Mouse (Mus musculus): ENCODE results near the gene Cavin4. TPM values are rescaled to one million over a fixed set of nuclear protein-coding genes. Genes with fewer than 3 reads are reported as not detected.

Gene Cavin4
- 100 to 1,000 TPM; 105 to 112 TPM for total RNA-seq (2021)

DNA sequence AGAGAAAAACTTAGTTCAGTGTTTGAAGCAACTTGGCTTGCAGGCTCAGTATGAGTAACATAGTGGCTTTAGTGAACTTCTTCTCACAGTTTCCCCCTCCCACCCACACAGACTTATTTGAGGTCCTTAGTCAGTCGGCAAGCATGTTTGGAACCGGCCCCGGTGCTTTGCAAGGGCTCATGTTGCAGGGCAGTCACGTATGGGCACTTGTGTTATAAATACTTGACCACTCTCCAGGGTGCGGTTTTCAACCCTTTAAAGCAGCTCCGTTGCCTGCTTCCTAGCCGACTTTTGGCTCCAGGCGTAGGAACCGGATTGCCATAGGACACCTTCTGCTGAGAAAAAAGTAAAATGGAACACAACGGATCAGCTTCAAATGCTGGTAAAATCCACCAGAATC lies at the start of gene Cavin4:
TSS of gene Cavin4 (plus strand) at position 244 of the 400 bp plus-strand sequence.
- intact Hi-C loops (cut with DNase I) = no loop called here
- peak; percentile 5 for DNase-seq (ENCODE audit: low spot score)

- intact Hi-C loops (cut with DNase I) = no loop called here
- no peak for DNase-seq (ENCODE audit: low spot score)
Measured at GRCm38 (mm10) chr4:48615483-48615882, 47.8 kb upstream of the Cavin4 start.

GRCm38 (mm10) chr4:48617201-48617600 lies 46.1 kb upstream of the Cavin4 start:
- intact Hi-C loops (cut with DNase I) = no loop called here
- DNase-seq (ENCODE audit: low spot score) = no peak

- intact Hi-C loops (cut with DNase I) = no loop called here
- DNase-seq (ENCODE audit: low spot score) = no peak
Measured at GRCm38 (mm10) chr4:48620121-48620520, 43.2 kb upstream of the Cavin4 start.

GRCm38 (mm10) chr4:48622246-48622645 lies 41.1 kb upstream of the Cavin4 start:
- intact Hi-C loops (cut with DNase I) = no loop called here
- DNase-seq (ENCODE audit: low spot score) = no peak

- intact Hi-C loops (cut with DNase I) = no loop called here
- no peak for DNase-seq (ENCODE audit: low spot score)
Measured at GRCm38 (mm10) chr4:48622946-48623345, 40.4 kb upstream of the Cavin4 start.

- intact Hi-C loops (cut with DNase I) = no loop called here
- no peak for DNase-seq (ENCODE audit: low spot score)
Measured at GRCm38 (mm10) chr4:48624961-48625360, 38.4 kb upstream of the Cavin4 start.

GRCm38 (mm10) chr4:48625836-48626235 lies 37.5 kb upstream of the Cavin4 start:
- intact Hi-C loops (cut with DNase I) = no loop called here
- DNase-seq (ENCODE audit: low spot score) = no peak

GRCm38 (mm10) chr4:48629445-48629844 lies 33.9 kb upstream of the Cavin4 start:
- intact Hi-C loops (cut with DNase I) = no loop called here
- no peak for DNase-seq (ENCODE audit: low spot score)

- DNase-seq (ENCODE audit: low spot score) = no peak
- intact Hi-C loops (cut with DNase I) = no loop called here
Measured at GRCm38 (mm10) chr4:48633529-48633928, 29.8 kb upstream of the Cavin4 start.

GRCm38 (mm10) chr4:48634058-48634457 lies 29.3 kb upstream of the Cavin4 start:
- intact Hi-C loops (cut with DNase I) = no loop called here
- no peak for DNase-seq (ENCODE audit: low spot score)

DNA sequence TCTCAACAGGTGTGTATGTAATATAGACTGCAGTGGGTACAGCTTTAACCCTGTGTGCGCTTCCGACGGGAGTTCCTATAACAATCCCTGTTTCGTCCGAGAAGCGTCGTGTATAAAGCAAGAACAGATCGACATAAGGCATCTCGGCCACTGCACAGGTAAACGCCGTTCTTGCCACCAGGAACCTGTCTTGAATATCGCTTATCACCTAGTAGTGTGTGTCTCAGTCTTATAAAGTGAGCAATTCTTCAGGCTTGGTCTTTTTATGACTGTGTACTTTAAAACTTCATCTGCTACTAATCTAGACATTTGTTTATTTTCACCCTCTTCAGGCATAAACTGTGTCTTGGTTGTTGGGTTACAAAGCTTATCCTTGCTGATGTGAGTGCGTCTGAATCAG lies 26.5 kb upstream of the Cavin4 start:
- DNase-seq (ENCODE audit: low spot score) = no peak
- intact Hi-C loops (cut with DNase I) = no loop called here

GRCm38 (mm10) chr4:48638132-48638531 lies 25.2 kb upstream of the Cavin4 start:
- no peak for DNase-seq (ENCODE audit: low spot score)
- intact Hi-C loops (cut with DNase I) = no loop called here

GRCm38 (mm10) chr4:48639503-48639902 lies 23.8 kb upstream of the Cavin4 start:
- no peak for DNase-seq (ENCODE audit: low spot score)
- intact Hi-C loops (cut with DNase I) = no loop called here

- no peak for DNase-seq (ENCODE audit: low spot score)
- intact Hi-C loops (cut with DNase I) = no loop called here
Measured at GRCm38 (mm10) chr4:48643801-48644200, 19.5 kb upstream of the Cavin4 start.

DNA sequence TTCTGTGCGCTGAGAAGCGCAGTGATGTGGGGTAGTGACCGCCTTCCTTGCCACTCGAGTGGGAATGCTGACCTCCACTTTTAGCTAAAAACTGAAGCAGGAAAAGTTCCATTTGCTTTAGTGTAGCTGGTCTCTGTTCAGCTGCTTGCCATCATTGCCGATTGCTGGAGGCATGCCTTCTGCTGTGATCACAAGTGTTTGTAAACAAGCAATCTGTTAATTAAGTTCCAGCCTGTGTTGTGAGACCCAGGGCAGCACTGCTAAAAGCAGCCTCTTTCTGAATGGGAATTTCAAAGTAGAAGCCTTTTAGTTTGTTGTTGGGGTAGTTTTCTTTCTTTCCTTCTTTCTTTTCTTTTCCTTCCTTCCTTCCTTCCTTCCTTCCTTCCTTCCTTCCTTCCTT lies 17.2 kb upstream of the Cavin4 start:
- intact Hi-C loops (cut with DNase I) = no loop called here
- DNase-seq (ENCODE audit: low spot score) = no peak

DNA sequence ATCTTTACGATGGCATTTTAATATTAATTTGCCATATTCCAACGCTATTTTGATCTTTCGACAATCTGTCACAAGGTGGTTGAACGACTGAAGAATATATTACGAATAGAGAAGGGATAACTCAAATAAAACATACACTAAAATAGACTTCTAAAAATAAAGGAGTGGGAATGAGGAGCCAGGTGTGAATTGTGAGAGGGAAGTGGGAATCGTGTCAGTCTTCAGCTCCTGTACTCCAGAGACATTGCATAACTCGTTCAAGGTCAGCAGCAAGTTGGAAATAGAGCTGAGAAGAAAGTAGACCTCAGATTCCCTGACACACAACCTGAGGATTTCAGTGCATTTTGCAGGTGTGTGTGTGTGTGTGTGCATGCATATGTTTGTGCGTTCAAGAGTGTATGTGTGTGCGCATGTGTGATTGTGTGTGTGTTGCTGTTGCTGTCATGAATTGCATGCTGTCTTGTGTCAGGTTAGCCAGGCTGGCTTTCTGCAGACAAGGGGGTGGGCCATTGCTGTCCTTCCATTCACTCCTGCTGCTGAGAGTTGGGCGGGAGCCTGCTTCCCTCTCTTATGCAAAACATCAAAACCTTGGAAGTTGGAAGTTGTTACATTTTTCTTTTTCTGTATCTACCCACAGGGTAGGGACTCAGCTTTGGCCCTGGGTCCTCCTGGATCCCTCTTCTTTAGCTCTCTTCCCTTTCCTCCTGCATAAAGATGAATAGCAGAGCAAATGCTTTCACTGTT lies 12.5 kb upstream of the Cavin4 start:
- intact Hi-C loops (cut with DNase I) = no loop called here
- no peak for DNase-seq (ENCODE audit: low spot score)

DNA sequence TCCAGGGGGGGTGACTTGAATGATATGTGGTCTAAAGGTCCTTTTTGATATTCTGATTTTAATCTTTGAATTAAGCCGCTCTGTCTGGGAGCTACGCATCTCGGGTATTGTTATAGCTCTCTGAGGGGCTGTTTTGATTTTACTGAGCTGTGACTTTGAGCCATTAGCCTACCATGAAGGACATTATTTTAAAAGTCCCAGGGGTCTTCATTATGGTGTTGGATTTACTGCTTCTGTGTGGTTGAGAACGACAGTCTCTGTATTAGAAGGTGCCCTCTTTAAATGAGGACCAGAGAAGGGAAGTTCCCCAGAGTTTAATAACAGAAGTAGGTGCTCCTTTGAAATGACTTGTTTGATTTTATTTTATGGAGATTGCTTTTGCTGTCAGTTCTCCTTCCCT lies 9.2 kb upstream of the Cavin4 start:
- DNase-seq (ENCODE audit: low spot score) = no peak
- intact Hi-C loops (cut with DNase I) = no loop called here

GRCm38 (mm10) chr4:48656530-48656929 lies 6.8 kb upstream of the Cavin4 start:
- DNase-seq (ENCODE audit: low spot score) = no peak
- intact Hi-C loops (cut with DNase I) = no loop called here

DNA sequence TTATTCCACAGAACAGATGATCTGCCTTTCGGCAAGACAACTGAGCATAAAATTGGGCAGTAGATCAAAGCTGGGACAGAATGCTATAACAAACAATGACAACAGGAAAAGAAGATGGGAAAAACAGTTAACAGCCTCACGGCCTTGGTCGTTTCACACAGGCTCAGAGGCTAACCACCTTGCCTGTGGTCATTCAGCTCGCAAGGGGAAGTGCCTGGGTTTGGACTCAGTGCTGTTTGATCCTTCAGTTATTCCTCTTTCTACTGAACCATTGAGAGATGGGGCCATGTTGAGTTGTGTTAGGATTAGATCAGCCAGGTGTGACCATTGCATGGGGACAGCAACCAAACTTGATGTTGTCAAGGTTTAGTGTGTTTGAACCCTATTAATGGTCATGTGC lies 3.2 kb upstream of the Cavin4 start:
- no peak for DNase-seq (ENCODE audit: low spot score)
- intact Hi-C loops (cut with DNase I) = no loop called here

DNA sequence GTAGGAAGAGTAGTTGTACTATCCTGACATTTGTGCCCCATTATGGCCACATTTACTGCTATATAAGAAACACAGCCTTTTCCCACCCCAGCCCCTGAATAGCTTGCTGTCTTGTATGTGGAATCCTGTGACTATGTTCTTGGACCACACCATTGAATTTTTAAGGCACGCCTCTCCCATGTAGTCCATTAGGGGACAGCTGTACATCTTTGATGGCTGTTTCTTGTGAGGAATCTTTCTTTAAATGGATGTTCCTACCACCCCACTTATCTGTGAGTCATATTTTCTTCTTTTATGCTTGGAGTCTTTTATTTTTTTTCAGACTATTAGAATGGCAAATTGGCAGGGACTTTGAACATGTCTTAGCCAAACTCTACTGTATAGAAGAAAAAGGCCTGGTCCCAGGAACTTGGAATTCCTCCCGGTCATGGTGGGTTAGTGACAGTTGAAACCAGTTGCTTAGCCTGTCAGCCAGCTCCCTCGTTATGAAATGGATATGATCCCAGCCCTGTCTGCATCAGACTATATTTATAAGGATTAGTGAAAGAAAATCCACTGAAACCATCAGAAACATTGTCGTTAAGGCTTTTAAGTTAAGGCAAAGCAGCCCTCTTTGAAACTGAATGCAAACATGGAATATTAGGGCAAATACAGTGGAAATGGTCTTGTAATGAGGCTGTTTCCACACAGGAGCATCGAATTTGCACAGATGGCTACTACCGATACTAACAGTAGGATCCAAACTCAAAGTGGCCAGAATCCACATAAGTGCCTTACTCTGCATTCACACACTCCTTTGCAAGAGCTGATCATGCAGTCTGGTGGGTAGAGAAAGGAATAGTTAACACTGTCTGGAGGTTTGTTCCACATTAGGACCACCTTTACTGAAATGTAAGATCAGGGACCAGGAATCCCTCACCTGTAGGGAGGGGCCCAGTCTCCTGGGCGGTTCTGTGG lies 2.4 kb upstream of the Cavin4 start:
- DNase-seq (ENCODE audit: low spot score) = no peak
- intact Hi-C loops (cut with DNase I) = no loop called here
